Mouse (Mus musculus) small intestine, adult 10 weeks (tissue): ENCODE data around the gene Foxp3. TPM values are rescaled to one million over a fixed set of nuclear protein-coding genes. Genes with fewer than 3 reads are reported as not detected.

Experiments
- polyA plus RNA-seq: library from polyadenylated mRNA; stranded (reverse); fragments of 350-450 nt; fragmentation: Illumina TruSeq; extraction: RNeasy Lipid Tissue Mini Kit (QIAGEN cat#74804); gene quantifications from one replicate; pipeline ENCODE4 v1.2.3, GENCODE M21; 2014; ENCODE audit warnings: low replicate concordance

Foxp3 gene
- polyA plus RNA-seq = not detected

DNA sequence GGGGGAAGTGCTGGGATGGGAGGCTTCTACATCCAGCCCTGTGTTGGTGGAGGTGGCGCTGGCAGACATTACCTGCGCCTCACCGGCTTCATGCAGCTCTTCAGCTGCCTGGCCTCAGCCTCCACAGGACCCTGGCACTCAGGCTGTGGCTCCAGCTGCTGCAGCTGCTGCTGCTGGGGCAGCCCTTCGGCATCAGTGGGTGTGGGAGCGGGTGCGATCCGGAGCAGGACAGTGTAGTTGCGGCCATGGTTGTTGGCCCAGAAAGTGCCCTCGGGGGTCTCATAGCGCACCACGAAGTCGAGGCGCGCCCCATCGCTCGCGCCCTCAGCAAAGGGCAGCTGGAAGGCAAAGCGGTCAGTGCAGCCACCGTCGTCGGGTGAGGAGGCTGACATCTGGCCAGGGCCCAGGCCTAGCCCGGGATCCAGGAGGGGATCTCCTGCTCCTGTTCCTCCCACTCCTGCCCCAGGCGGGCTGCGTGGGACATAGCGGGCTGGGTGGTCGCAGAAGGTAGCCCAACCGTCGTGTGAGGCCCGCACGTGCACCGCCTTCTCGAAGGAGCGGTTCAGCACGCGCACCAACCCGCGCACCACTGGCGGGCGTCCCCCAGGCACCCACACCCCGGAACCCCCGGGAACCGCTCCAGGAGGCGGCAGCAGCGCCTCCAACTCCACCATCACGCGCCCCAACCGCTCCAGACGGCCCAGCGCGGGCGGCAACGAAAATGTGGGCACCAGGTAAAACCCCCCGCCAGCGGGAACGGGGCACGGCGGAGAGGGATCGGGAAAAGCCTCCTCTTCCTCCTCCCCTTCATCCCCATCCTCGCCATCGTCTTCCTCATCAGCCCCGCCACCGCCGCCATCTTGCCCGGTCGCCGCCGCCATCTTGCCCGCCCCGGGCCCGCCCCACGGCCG is at the start of gene Foxp3:
Gene Foxp3, plus strand, starts transcription at position 469 of the 911 bp plus-strand sequence.

DNA sequence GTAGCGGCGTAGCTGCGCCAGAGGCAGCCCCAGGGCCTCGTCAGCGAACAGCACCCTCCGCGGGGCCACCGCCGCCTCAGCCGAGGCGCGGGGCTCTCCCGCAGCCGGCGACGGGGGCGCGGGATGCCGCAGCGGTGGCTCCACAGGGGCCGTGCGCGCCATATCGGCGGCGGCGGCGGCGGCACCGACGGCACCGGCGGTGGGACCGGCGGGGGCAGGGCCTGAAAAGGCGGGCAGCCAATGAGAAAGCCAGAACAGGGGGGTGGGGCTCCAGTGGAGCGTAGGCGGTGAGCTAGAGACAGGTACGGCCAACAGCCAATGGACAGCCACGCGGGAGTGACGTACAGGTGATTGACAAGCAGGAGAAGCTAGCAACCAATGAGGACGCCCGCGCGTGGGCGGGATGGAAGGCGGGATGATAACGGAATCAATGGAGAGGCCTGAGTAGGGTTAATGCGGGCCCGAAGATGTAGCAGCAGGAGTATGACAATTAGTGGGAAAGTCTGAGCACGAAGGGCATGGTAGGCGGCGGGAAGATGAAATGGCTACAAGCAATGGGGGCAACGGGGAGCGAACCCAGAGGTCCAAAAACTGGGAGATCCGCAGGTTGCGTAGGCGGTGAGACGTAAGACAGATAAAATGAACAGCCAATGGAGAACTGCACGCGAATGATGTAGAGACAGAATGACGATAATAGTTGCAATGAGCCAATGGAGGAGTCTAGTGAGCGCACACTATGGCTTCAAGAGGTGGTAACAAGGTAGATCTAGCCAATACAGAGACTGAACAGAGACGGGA is 842 bp downstream of the Foxp3 start, which contains the start of gene Ppp1r3f:
Gene Ppp1r3f, minus strand, starts transcription at position 197 of the 798 bp plus-strand sequence.

GRCm38 (mm10) chrX:7604879-7605574 is 31.6 kb downstream of the Foxp3 start, which contains the start of gene Ccdc22:
TSS of gene Ccdc22 (minus strand) at chrX:7605517.

DNA sequence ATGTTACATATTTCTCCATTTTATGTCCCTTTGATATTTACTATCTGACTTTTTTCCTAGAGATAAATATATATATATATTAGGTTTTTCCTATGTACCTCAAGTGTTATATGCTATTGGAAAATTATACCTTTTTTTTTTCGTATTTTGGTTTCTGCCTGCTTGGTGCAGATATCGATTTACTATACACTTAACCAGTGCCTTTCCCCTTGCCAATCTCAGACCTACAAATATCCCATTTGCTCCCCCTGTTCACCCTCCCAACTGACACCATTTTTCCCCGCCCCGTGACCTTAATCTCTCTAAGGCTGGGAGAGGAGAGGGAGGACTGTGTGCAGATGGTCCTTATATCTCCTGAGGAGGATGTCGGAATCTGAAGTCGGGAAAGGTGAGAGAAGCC is 33.3 kb downstream of the Foxp3 start, which contains the start of gene Cacna1f:
Gene Cacna1f, plus strand, starts transcription at position 301 of the 400 bp plus-strand sequence.

GRCm38 (mm10) chrX:7638401-7639091 is 65.1 kb downstream of the Foxp3 start, which contains the start of gene Syp:
TSS of gene Syp (plus strand) at chrX:7638471.

Other genes with a start within 250 kb of the Foxp3 start
- 0.33 TPM for gene Usp27x, start 197.8 kb upstream of the Foxp3 start, polyA plus RNA-seq
- not detected for gene Ppp1r3f, start 639 bp downstream of the Foxp3 start, polyA plus RNA-seq
- 1.1 TPM for gene Ccdc22, start 31.9 kb downstream of the Foxp3 start, polyA plus RNA-seq
- not detected for gene Cacna1f, start 33.4 kb downstream of the Foxp3 start, polyA plus RNA-seq
- gene Syp, start 64.8 kb downstream of the Foxp3 start, polyA plus RNA-seq = 0.63 TPM
- gene Prickle3, start 83.6 kb downstream of the Foxp3 start, polyA plus RNA-seq = 7.6 TPM
- 26.2 TPM for gene Plp2, start 97.7 kb downstream of the Foxp3 start, polyA plus RNA-seq
- gene Magix, start 107.6 kb downstream of the Foxp3 start, polyA plus RNA-seq = 0.33 TPM
- gene Gpkow, start 123.5 kb downstream of the Foxp3 start, polyA plus RNA-seq = 33.0 TPM
- gene Wdr45, start 140.7 kb downstream of the Foxp3 start, polyA plus RNA-seq = 3.8 TPM
- not detected for gene Gm45208, start 148.6 kb downstream of the Foxp3 start, polyA plus RNA-seq
- 12.1 TPM for gene Praf2, start 154.8 kb downstream of the Foxp3 start, polyA plus RNA-seq
- gene Ccdc120, start 177.3 kb downstream of the Foxp3 start, polyA plus RNA-seq = 4.6 TPM
- gene Tfe3, start 188.9 kb downstream of the Foxp3 start, polyA plus RNA-seq = 3.7 TPM
- 21.4 TPM for gene Gripap1, start 216.1 kb downstream of the Foxp3 start, polyA plus RNA-seq
- 0.89 TPM for gene Kcnd1, start 248.6 kb downstream of the Foxp3 start, polyA plus RNA-seq